Mouse (Mus musculus) T-cell, adult 2 months (primary cell): Measurements from ENCODE around the gene Selenos.
A peak's percentile ranks its signal among the peaks of the same experiment; 100 is the strongest.

Experiments
- DNase-seq: peaks from one replicate; pipeline ENCODE4 v3.0.0; 2022; ENCODE audit warnings: low spot score

Selenos gene

DNA sequence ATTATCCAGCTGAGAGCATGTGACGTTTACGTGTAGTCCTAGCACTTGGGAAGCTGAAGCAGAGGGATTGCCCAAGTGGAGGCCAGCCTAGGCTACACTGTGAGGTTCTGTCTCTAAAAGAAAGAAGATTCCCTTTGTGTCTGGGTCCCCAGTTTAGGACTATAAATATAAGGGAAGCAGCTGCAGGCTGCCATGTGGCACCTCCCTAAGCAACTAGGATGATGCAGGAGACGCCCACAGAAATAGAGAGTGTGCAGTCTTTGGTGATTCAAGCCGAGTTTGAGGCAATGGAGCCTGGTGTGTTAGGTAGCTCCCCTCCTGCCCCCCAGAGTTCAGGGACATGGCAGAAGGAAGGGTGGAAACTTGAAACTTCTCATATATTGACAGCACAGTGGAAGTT lies 8.2 kb downstream of the Selenos start:
- DNase-seq = no peak

DNA sequence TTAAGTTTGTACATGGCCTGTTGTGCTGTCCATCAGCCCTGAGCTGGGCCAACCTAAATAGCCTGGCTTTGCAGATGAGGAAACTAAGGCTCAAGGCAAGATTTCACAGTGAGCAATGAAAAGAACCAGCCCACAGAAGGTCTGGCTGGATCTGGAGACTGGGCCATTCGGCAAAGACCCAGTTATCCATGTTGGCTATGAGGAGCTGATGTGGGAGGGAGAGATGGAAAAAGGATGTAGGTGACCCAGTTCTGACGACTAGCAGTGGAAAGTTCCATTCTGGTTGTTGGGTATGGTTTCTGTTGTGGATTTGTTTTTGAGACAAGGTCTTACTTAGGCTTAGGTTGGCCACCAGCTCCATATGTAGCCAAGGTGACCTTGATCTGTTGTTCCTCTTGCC lies 8.6 kb downstream of the Selenos start:
- no peak for DNase-seq

DNA sequence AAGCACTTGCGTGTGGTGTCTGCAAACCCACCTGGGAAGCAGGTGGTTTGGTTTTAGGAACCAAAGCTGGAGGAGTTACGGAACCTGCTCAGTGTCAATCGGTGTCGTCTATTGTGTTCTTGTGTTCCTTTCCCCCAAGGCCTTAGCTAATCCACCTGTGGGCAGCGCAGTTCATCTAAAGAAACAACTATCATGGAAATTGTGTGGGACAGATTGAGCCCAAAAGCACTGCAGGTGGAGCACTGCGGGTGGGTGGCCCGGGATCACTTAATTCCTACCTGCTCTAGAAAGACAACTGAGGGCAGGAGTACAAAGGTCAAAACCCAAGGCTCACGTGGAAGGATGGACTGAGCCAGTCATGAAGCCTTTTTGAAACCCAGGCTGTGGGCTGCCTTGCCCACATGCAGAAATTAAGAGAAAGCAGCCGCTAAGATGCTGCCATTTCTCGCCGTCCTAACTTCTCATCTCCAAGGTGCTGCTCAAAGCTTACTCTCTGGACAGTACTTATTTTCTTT lies 11.3 kb downstream of the Selenos start:
- DNase-seq = no peak

DNA sequence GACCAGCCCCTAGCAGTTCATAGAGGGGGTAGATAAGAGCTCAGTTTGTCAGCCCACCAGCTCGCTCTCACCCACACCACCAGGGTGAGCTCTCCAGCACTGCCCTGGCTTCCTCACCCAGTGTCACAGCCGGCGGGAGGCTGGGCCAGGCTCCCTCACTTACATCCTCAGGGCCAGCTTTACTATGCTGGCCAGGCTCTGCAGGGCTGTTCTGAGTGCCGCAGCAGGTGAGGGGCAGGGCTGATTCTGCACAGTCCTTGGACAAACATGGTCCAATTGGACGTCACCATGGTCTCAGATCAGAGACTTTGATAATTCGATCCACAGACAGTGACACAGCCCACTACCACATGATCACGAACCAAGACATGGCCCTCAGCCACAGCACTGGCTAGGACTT lies 12.1 kb downstream of the Selenos start:
- no peak for DNase-seq

DNA sequence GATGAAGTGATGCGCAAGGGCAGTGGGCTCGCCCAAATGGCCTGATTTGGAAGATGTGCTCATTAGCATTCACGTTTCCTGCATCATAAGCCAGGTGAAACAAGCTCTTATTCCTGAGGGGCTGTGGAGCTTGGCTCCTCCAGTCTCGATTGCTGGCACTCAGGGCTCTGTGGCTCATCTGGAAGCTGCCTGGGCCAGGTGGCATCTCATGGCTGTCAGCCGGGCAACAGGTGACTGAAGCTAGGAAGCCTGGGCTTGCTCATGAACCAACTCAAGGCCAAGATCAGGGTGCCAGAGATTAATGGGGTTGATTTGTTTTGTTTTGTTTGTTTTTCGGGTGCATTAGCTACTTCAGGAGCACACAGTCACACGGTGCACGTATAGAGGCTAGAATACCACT lies 13.2 kb downstream of the Selenos start:
- no peak for DNase-seq

DNA sequence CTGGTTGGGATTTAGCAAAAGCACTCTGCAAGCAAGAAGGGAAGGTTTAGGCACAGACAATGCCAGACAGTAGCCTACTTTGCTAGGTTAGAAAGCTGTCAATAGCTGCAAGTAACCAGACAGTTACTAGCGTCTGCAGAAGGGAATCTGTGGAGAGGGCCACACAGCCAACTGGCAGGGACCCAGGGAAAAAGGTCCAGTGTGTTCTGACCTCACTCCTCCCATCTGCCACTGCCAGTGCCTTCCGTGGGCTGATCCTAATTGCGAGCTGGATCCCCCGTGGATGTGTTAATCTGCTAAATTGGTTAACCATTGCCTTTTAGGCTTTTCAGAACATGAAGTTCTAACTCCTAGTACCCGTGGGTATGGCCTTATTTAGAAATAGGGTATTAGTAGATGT lies 14.7 kb downstream of the Selenos start:
- no peak for DNase-seq

DNA sequence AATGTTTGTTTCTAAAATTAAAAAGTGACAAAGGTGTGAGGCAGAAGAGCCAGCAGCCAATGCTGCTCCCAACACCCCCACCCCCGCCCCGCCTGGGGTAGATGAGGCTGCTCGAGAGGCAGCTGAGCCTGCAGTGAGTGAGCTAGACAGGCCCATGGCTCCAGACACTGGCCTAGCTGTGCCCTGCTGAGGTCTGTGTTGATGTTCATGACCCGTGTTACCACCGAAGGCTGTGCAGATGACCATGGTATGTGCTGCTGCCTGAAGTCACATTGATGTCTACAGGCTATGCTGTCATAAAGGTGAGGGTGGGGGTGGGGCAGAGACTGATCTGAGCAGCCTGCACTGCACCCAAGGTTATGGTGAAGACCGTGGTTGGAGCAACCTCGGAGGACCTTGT lies 19.4 kb downstream of the Selenos start:
- DNase-seq = no peak

DNA sequence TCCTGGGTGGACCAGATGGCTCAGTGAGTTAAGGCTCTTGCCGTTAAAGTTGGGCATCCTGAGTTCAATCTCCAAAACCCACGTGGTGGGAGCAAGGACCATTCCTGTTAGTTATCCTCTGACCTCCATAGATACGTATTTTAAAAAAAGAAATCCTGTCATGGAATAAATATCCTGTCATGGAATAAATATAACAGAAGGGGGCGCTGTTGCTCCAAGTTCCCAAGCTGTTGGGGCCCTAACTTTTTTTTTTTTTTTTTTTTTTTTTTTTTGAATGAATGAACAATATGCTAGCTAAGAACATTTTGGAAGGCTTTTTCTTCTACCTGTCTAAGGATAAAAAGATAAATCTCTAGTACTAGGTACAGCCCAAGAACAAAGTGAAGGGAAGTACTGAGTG lies 22.4 kb downstream of the Selenos start:
- DNase-seq = peak; percentile 29

DNA sequence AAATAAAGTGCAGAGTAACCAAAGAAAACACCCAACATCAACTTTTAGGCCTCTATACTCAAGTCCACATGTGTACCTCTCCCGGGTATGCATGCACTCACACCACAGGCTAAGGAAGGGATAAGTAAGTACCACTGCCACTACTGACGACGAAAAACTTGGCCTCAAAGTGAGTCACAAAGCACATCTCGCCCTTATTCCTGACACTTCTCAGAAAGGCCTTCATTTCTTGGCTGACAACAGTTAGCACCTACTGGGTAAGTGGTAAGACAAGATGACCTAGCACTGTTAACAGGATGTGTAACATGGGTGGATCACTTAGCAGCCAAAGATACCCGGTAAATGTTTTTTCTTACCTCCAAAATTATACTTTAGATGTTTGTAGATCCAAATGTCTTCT lies 25.1 kb downstream of the Selenos start:
- no peak for DNase-seq

DNA sequence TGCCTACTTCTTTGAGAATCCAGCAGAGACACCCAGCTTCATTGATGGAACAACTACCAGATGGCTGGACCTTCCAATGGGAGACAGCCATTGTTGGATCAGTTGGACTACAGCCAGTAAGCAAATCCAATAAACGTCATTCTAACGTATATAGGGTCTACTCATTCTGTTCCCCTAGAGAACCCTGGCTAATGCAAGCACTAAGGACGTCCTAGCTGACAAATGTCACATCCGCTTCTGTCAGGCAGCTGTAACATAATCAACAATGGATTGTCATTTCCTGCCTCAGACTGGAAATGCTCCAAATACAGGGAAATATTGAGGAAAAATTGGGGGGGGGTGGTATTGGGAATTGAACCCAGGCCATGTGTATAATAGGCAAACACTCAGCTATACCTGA lies 26.3 kb downstream of the Selenos start:
- no peak for DNase-seq

DNA sequence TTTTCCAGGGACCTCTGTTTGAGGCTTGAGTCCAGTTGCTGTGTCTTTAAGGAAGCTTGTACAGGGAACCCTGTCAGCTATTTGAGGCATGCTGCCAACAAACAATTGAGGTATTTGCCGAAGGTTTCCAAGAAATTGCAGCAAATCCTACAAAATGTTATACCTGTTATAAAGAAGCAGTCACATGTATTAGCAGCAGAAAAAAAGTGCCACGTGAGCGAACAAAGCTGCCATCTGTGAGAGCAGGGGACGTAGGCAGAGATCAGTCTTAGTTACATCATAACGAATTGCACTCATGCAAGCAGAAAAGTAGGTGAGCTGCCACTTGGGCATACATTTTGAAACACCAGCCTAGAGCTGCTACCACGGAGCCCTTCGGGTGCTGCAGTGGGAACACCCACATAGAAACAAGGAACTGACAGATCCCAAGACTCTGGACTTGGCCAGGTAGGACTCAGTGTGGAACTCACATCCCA lies 27.2 kb downstream of the Selenos start:
- DNase-seq = no peak

DNA sequence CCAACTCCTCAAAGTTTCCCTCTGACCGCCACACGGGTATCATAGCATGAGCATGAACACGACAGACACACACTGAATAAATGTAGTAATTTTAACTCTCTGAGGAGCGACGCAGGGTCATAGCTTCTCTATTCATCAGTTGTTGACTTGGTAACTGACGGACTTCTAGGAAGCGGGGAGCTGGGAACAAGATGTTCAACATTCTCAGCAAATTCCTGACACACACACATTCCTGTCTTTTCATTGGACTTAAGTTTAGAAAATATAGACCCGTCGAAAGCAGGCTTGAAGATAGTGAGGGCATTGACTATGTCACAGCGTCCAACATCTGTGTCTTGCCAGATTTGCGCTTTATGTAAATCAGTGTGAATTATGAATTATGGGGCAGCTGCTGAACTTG lies 27.8 kb downstream of the Selenos start:
- DNase-seq = no peak

DNA sequence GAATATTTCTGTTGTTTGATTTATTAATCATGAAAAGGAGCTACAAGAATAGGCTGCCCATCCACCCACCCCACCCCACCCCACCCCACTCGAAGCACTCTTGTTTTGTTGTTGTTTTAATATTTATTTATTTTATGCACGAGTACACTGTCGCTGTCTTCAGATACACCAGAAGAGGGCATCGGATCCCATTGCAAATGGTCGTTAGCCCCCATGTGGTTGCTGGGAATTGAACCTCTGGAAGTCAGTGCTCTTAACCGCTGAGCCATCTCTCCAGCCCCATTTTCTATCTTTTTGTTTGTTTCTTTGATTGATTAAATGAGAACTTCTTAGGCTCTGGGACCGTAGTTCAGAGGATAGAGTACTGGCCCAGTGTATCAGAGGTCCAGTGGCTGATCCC lies 28.5 kb downstream of the Selenos start:
- DNase-seq = peak; percentile 21

DNA sequence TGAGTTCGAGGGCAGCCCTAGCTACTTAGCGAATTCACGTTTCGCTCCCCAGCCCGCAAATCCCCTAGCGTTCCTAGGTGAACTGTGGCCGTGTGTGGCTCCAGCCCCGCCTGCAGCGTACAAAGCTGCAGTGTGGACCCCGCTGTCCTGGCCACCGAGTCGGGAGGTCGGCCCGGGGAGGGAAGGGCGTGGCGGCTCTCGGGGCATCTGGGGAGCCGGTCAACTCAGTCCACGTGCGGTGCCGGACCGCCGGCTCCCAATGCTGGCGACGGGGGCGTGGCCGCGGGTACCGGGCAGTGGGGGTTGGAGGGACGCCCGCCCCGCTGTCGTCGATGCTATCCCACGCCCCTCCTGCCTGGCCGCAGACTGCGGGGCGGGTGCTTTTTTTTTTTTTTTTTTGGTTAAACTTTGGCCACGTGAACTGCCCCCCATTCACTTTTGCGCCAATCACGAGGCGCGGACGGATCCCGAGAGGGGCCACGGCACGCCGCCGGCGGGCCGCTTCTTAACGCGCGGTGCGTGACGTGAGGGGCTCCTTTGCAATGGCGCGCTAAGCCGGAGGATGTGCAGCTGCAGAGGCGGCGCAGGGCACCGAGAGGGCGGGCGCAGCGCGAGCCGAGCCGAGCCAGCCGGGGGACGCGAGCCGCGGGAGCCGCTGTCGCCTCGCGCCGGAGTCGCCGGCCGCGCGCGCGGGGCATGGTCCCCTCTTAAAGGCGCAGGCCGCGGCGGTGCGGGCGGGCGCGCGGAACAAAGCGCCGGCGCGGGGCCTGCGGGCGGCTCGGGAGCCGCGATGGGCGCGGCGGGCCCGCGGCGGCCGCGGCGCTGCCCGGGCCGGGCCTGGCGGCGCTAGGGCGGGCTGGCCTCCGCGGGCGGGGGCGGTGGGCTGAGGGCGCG lies 29.8 kb downstream of the Selenos start, which contains the start of gene Chsy1:
Chsy1 (plus strand) TSS at position 555 of the 894 bp plus-strand sequence.
- peak; percentile 86 for DNase-seq

DNA sequence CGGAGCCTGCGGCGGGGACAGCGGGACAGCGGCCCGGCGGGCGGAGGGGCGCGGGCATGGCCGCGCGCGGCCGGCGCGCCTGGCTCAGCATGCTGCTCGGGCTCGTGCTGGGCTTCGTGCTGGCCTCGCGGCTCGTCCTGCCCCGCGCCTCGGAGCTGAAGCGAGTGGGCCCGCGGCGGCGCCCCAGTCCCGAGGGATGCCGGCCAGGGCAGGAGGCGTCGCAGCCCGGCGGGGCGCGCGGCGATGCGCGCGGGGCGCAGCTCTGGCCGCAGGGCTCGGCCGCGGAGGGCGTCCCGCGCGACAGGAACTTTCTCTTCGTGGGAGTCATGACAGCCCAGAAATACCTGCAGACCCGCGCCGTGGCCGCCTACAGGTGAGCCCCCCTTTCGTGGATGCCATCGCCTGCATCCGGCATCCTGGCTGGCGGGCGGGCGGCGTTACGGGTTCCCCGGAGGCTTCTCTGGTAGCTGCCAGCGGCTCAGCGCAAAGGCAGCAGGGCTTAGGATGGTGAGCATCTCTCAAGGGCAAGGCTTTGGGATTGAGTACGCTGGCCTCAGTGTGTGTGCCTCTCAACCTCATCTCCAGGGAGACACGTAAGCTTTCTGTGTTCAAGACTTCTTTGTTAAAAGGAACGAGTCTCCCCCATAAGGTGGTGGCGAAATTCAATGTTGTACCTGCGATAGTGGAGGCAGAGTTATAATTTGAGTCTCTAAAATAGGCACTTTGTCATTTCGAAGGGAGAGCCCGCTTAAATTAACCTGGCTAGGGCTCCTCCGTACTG lies 30.6 kb downstream of the Selenos start:
- DNase-seq = peak; percentile 44

DNA sequence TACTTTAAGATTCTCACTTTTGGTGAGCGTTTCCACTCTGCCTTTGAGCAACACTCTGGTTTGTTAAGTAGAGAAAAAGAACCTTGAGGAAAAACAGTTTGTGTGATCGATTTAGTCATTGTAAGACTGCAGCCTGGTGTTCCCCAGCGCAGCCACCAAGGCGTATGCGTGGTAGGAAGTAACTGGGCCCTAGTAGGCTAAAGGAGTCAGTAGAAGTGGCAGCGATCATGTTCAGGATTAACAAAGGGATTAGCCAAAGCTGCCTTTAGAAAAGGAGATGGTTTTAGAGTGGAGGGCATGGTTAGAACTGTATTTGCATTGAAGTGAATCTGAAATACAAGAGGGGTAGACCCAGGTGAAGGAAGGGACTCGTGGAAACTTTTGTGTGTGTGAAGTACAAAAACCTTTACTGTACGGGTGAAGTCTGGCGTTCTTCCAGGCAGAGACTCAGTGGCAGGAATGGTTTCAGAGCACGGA lies 31.2 kb downstream of the Selenos start:
- DNase-seq = no peak

DNA sequence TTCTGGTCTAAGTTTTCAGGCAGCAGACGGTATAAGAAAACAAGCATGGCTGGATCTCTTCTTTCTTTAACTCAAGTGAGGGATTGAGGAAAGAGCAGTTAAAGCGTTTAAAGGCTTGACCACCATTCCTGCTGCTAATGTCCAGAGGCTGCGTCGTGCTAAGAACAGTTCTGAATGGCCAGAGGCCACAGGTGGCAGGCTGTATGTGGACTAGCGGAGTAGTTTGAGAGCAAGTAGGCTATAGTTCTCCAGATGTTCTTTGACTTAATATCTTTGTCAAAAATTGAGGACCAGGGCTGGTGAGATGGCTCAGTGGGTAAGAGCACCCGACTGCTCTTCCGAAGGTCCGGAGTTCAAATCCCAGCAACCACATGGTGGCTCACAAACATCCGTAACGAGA lies 31.8 kb downstream of the Selenos start:
- no peak for DNase-seq

DNA sequence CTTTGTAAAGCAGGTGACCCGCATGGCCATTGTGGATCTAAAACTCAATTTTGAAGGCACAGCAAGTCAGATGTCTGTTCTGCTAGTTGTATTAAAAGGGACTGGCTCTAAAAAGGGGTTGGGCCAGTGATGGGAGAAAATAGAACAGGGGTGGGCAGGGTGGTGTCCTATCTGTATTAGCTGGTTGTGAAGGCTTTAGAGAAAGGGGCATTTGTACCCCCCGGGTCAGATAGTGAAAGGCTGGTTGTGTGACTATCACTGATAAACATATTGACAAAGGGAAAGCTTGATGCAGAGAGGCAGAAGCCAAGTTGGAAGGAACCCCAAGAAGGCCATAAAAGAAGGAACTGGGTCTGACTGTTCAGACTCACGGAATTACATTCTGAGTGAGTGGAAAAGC lies 34.1 kb downstream of the Selenos start:
- no peak for DNase-seq

DNA sequence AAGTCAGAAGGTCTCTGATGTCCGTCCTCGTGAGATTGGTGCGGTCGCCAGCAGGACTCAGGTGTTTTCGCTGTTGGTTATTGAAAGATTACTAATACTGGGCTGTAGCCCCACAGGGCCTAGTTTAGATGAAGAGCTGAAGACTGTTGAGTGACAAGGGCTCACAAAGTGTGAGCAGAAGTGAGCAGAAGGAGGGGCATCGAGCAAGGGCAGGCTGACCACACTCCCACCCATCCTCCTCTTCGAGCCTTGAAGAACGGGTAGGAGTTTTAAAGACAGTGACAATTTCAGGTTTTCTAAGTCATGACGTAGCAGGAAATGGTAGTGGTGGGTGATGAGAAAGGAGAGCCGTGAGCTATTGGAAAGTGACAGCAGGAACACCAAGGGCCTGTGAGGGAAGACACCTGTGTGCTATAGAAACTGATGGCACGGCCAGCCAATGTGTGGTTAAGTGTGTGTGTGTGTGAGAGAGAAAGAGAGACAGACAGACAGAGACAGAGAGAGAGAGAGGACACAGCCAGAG lies 36.4 kb downstream of the Selenos start:
- peak; percentile 55 for DNase-seq

DNA sequence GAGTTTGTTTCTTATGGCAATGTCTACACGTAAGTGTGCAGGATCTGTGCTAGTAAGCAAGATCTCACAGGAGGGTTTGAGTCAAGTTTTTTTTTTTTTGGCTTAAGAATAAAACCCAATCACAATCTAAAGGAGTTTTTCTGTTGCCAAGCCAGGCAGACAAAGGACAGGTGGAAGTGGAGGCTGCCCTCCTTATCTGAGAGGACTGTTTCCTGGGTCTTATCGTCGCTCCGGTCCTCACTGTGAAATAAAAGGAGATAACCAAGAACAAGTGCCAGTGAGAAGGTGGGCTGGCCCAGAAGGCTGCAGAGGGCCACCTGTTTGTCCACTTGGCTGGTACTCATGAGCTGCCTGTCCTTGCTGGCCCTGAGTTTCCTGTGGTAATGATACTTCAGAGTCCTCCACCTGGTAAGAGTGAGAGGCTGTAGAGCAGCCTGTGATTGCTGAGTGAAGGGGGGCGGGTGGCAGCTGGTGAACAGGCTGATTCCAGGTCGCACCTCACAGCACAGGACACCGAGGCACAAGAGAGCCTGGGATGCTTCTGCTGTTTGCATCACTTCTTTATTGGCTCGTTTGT lies 37.5 kb downstream of the Selenos start:
- no peak for DNase-seq

DNA sequence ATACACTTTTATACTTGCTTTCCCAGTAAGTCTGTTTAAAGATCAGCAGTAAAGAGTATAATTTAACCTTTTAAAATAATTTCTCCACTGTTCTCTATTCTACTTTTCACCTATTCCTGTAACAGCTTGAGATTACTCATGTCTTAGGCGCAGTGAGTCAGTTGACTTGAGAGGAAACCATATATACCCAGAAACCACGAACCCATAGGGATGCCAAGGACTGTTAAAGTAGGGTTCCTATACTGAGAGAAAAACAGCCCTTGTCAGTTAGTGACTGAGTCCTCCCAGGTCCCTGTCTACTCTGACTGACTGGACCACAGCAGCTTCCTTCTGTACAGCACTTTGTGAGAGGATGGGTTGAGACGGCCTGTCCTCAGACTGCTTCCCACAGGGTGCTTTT lies 38.6 kb downstream of the Selenos start:
- no peak for DNase-seq

DNA sequence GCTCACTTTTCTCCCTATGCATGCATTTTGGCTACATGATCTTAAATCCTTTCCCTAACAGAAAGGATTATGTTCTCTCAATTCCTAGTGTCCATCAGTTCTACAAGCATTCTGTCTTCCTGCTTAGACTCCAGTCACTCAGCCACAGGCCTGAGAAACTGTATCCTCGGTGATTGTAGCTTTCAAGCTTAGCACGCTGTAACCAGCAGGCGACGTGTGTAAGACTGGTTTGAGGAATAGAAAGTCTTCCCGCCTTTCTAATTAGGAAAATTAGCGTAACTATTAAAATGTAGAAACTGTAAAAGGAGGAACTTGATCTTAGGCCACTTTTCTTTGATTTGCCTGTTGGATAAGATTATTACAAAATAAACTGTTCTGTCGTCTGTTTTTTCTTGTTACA lies 39.3 kb downstream of the Selenos start:
- DNase-seq = no peak
